ENCODE assay signal across 8 mouse cellular contexts in the genomic region with DNA sequence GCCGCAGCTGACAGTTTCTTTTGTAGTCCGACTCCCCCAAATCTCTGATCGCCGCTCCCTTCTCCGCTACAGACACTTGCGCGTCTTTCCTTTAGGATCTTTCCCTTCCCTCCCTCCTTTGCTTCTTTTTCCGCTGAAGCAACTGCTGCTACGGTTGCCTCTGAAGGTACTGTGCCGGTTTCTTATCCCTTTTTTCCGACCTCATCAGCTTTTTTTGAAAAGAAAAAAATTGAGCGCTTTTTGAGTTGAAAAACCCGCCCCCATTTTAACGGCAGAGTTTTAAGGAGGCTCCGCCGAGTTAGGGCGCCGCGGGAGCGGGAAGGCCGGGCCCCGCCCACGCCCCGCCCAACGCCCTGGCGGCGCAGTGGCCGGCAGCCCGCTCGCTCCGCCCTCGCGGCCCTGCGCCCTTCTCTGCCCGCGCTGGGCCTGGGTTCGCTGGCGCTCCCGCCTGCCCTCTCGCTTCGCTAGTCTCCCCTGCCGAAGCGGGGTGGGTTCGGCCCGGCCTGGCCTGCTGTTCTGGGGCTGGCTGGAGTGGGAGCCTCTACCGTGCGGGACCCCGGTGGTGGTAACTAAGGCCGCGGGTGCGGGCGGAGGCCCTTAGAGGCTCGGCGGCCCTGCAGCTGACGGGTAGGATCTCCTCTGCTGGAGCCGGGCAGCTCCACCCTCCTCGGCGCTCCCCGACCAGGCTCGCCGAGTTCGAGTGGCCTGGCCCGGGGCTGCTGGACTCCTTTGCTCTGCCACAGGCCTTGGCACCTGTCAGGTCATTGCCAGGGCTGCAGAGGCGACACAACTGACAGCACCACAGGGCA. TPM values are rescaled to one million over a fixed set of nuclear protein-coding genes. Genes with fewer than 3 reads are reported as not detected.
DNase-seq lines count a peak whose midpoint lies in the region; ATAC-seq and TF ChIP-seq lines count a peak whose summit lies in the region.

A gene (minus strand): TSS at position 729 of the 809 bp plus-strand sequence.

- H3K9me3 ChIP-seq in ES-Bruce4 (replicated peaks; ENCODE audit: control insufficient read depth, insufficient read depth, low read length, poor library complexity, severe bottlenecking), result peaks cover 8% of the 10 kb centered on the region
- no peaks in the 10 kb centered on the region for H3K9me3 ChIP-seq in forebrain, embryonic 14.5 days (replicated peaks; ENCODE audit: control insufficient read depth, low read length)
- no peaks in the 10 kb centered on the region for H3K9me3 ChIP-seq in lung, embryonic 14.5 days (ENCODE audit: low read depth, low read length)

- ATAC-seq in cerebellum, adult (ENCODE audit: insufficient number of reproducible peaks, low FRiP score, low TSS enrichment), result peak; percentile 96
- ATAC-seq in forebrain, embryonic 14.5 days, result peak; percentile 95
- peak; percentile 96 for ATAC-seq in lung, embryonic 14.5 days (ENCODE audit: insufficient read depth)
- ATAC-seq in neutrophil, adult 5-6 weeks (ENCODE audit: extremely low read depth, insufficient number of reproducible peaks, low FRiP score, poor library complexity, severe bottlenecking), result peak; percentile 58

- intact Hi-C loops in heart, postnatal 14 days (cut with DNase I), result no loop called here

- H3K4me1 ChIP-seq in ES-Bruce4 (ENCODE audit: control insufficient read depth, insufficient read depth, low read length), result no peaks in the 10 kb centered on the region
- H3K4me1 ChIP-seq in forebrain, embryonic 14.5 days (ENCODE audit: control insufficient read depth, insufficient read depth, low read length), result peaks cover 2% of the 10 kb centered on the region; the same call in 1 of the 2 replicates
- 0 out of 2 replicates have a peak, but pooled peaks cover 3% of the 10 kb centered on the region for H3K4me1 ChIP-seq in lung, embryonic 14.5 days (ENCODE audit: insufficient read depth)

- H3K9ac ChIP-seq in ES-Bruce4 (ENCODE audit: low read depth, poor library complexity, severe bottlenecking), result peak within 1 kb of the TSS; percentile 38
- peak within 1 kb of the TSS; percentile 81 for H3K9ac ChIP-seq in forebrain, embryonic 14.5 days (ENCODE audit: low read length)
- H3K9ac ChIP-seq in lung, embryonic 14.5 days, result peak within 1 kb of the TSS; percentile 89

- under 1% methylated on average over 61 of the region's 64 CpGs for WGBS in forebrain, embryonic 14.5 days
- under 1% methylated on average over 64 of the region's 64 CpGs for WGBS in lung, embryonic 14.5 days

- TF ChIP-seq EP300 in ES-Bruce4 (IDR thresholded peaks at IDR 0.05; ENCODE audit: insufficient read depth, low read depth, low read length), result no peak

- H3K27me3 ChIP-seq in ES-Bruce4 (ENCODE audit: control insufficient read depth, insufficient read depth, low read length, poor library complexity, severe bottlenecking), result peaks cover 16% of the 10 kb centered on the region
- peaks cover 16% of the 10 kb centered on the region for H3K27me3 ChIP-seq in forebrain, embryonic 14.5 days (replicated peaks; ENCODE audit: control insufficient read depth, insufficient read depth, low read length)
- peaks cover 22% of the 10 kb centered on the region for H3K27me3 ChIP-seq in lung, embryonic 14.5 days (ENCODE audit: insufficient read depth, low read length)

- no peak for TF ChIP-seq POLR2A in ES-Bruce4 (IDR thresholded peaks at IDR 0.05; ENCODE audit: insufficient read depth, low read length)

- H3K4me3 ChIP-seq in ES-Bruce4 (ENCODE audit: low read depth, low read length), result peak within 1 kb of the TSS; percentile 72
- peak within 1 kb of the TSS; percentile 70 for H3K4me3 ChIP-seq in forebrain, embryonic 14.5 days (ENCODE audit: low read depth, low read length)
- H3K4me3 ChIP-seq in lung, embryonic 14.5 days (ENCODE audit: low read depth, low read length), result peak within 1 kb of the TSS; percentile 69

- H3K27ac ChIP-seq in ES-Bruce4 (ENCODE audit: insufficient read depth, low read length), result no peak within 1 kb of the TSS
- H3K27ac ChIP-seq in forebrain, embryonic 14.5 days (ENCODE audit: low read depth, low read length), result peak within 1 kb of the TSS; percentile 76
- H3K27ac ChIP-seq in lung, embryonic 14.5 days (ENCODE audit: low read depth), result peak within 1 kb of the TSS; percentile 93

- DNase-seq in forebrain, embryonic 14.5 days (ENCODE audit: low spot score), result peak; percentile 87
- DNase-seq in heart, postnatal 14 days, result peak; percentile 92 to 96
- DNase-seq in layer of hippocampus, adult 11-12 months (ENCODE audit: low spot score), result peak; percentile 70
- peak; percentile 96 for DNase-seq in lung, embryonic 14.5 days
- DNase-seq in thymus, adult 18-20 months, result peak; percentile 74

- H3K4me2 ChIP-seq in forebrain, embryonic 14.5 days (ENCODE audit: low read length), result peak within 1 kb of the TSS; percentile 89
- peak within 1 kb of the TSS; percentile 92 for H3K4me2 ChIP-seq in lung, embryonic 14.5 days

- TF ChIP-seq CTCF in ES-Bruce4 (IDR thresholded peaks at IDR 0.05; ENCODE audit: low read depth, low read length), result no peak
- no peak for TF ChIP-seq CTCF in lung, embryonic 14.5 days (IDR thresholded peaks at IDR 0.05; ENCODE audit: low read depth)

- H3K36me3 ChIP-seq in ES-Bruce4 (ENCODE audit: control insufficient read depth, insufficient read depth, low read length, poor library complexity, severe bottlenecking), result no peaks in the 10 kb centered on the region
- H3K36me3 ChIP-seq in forebrain, embryonic 14.5 days (ENCODE audit: control insufficient read depth, insufficient read depth, low read length), result no peaks in the 10 kb centered on the region
- H3K36me3 ChIP-seq in lung, embryonic 14.5 days (ENCODE audit: insufficient read depth), result no peaks in the 10 kb centered on the region

RNA-seq across cellular contexts. Expression of the gene that starts here (rescaled TPM):
- 1.1 and 1.9 TPM in 2 replicates for polyA plus RNA-seq in ES-Bruce4 (2011; ENCODE audit: insufficient read depth, insufficient read length, low read depth, missing spikeins)
- polyA plus RNA-seq in forebrain, embryonic 14.5 days (2014; fragmentation: Nextera tagmentation; extraction: Ambion mirVana), result 9.9 and 10.4 TPM in 2 replicates
- 10 to 100 TPM; 19.5 to 23.6 TPM for total RNA-seq in heart, postnatal 14 days (2021)
- 11.0 and 11.8 TPM in 2 replicates for polyA plus RNA-seq in lung, embryonic 14.5 days (2014; fragmentation: Nextera tagmentation; extraction: Ambion mirVana)
- total RNA-seq in neutrophil, adult 5-6 weeks (2017), result 7.0 TPM in 2 replicates

Comparison
In these comparisons a context has a peak if more than half of its experiments do, and no peak if none do; other contexts are left out.
1. H3K9ac ChIP-seq: peak in every context shown above with its lines; median percentile 89 in lung, embryonic 14.5 days; 81 in forebrain, embryonic 14.5 days; 38 in ES-Bruce4.